Mouse (Mus musculus): ENCODE data around the gene Mylk. TPM values are rescaled to one million over a fixed set of nuclear protein-coding genes. Genes with fewer than 3 reads are reported as not detected.

The Mylk gene
- total RNA-seq, 2 experiments from 2014 or later, result 34.0 to 36.3 TPM

DNA sequence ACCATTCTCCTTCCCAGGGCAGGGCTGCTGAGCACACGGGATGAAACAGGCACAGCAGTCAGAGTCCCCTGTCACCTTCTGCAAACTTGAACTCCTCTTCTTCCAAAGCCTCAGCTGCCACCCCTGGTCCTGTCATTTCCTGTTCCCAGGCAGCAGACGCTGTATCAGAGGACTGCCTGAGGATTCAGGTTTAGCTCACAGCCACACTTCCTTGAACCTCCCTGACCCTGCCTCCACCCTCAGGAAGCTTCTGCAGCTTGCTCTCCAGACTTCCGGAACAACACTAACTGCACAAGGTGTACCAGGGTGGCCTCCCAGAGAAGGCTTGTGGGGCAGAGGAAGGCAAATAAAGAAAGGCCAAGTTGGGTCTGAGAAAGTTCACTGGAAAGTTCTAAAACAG lies 102.6 kb downstream of the Mylk start:
- DNase-seq, result peak in 1 of 2 experiments; percentile 29

DNA sequence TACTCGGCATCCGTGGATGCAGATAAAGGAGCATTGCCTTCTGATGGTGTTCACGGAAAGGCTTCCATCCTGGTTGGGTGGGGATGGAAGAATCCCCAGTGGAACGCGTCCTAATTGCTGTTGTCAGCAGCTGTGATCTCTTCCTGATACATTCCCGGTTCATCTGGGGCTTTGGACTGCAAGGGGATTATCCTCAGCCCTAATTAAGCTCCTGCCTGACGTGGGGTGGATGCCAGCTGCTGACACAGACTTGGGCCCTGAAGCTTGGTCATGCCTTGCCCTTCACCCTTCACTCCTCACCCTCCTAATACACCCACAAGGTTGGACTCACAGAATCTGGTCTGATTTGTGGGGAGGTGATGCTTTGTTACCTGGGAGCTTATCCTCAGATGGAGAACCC lies 109.1 kb downstream of the Mylk start:
- DNase-seq, result no peak

DNA sequence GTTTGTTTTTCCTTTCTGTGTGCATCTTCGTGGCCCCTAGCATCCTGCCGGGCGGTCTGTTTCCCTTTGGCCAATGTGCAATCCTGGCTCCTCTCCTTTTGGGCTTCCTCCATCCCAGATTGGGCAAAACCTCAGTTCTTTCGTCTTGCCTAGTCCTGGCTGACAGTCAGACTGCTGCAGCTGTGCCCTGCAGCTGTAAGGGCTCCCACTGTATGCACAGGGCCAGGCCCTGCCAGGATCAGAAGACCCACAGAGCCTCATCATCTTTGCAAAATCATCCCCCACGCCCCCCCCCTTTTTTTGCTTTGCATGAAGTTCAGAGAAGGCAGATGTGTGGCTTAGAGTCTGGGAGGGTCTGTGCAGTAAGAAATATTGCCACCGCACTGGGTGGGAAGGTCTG lies 110.1 kb downstream of the Mylk start:
- DNase-seq, result no peak

DNA sequence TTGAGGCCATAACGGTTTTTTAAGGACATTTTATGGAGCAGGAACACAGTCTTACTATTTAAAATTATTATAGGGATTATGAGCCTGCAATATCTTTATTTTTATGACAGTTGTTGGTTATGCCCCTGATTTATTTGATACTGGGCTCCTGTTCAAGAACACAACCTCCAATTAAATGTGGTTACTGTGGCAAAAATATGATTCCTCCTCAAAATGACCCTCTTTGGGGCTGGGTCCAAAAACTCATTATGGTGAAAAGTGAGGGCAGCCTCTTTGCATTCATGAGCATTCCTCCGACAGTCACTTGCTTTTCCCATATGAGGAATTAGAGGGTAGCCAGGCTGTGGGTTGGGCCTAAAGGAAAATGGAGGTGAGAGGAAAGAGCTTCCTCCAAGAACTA lies 110.7 kb downstream of the Mylk start:
- no peak for DNase-seq

DNA sequence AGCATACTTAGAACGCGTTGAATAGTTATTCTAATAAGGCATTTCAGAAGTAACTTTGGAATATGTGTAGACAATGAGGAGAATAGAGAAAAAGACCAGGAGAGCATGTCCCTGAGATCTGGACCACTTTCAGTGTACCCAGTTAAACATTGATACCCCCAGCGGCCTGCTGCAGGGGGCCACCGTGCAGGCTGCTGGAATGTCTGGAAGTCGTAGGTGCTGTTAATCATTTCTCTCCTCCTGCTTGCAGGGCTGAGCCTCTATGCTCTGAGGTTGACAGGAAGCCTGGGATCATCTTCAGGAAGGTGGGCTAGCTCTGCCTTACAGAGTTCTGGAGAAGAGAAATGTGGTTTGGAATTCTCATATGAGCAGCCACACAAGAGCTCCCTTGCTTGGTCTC lies 112.6 kb downstream of the Mylk start:
- no peak for DNase-seq

DNA sequence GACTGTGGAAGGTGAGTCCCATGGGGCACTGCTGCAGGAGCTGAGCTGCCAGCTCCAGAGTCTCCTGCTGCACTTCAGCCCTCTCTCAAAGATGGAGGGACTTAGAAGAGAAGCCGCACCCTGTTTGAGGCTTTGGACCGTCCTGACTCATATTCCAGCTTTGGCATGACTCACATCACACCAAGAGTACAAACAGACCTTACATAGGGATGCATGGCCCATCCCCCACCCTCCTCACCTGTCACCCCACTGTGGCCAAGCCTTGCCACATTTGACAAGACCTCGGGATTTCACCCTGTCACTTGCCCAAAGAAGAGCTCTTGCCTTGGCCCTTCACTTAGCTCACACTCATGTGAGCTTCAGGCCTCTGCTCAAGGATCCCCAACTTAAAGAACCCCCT lies 115.8 kb downstream of the Mylk start:
- DNase-seq, result no peak

DNA sequence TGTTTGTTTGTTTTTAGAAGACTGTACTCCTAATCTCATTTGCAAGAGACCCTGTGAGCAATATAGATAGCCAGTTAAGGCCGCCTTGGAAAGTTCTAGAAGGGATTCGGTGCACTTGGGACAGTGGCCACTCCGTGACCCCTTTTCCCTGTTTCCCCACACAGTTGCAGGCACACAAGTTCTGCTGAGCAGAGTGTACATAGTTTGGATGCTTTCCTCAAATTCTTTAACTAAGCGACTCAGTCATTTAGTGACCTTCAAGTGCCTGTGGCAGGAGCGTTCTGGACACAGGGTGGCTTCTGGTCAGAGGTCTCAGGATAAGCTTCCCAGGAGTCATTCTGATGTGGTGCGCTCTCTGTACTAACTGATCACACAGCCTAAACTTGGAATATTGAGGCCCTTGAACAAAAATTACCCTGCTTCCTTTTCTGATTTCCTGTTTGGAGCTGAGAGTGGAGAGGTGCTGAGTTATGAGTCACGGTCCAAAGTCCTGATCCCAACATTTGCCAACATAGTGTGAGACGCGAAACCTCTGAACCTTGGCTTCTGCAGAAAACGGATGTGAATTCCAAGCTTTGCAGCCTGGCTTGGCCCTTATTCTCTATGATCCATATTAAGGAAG lies 116.8 kb downstream of the Mylk start:
- DNase-seq, result peak in 1 of 2 experiments; percentile 17

DNA sequence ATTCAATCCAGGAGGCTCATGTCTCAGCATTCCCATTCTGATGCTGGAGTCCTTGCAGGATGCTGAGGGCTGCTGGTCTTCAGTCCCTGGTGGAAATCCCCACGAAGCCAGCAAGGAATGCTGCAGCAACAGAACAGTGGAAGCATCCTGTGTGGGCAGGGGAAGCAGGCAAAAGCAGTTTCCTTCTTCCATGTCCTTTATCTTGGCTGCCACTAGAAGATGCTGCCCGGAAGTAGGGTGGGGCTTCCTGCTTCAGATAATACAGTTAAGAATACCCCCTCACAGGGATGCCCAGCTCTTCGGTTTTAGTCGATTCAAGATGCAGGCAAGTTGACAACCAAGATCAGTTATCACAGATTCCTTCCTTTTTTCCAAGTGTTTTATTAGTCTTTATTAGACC lies 120.4 kb downstream of the Mylk start:
- DNase-seq, result no peak

DNA sequence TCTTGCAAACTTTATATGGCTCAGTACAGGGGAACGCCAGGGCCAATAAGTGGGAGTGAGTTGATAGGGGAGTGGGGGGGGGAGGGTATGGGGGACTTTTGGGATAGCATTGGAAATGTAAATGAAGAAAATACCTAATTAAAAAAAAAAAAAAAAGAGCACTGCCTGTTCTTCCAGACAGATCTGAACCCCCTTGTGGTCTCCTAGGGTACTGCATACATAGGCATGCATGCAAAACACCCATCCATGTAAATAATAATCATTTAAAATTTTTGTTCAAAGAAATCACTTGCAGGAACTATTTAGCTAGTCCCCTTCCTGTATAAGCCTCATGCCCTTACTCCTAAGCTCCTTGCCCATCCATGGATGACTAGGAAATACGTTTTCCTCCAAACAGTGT lies 122.2 kb downstream of the Mylk start:
- no peak for DNase-seq

DNA sequence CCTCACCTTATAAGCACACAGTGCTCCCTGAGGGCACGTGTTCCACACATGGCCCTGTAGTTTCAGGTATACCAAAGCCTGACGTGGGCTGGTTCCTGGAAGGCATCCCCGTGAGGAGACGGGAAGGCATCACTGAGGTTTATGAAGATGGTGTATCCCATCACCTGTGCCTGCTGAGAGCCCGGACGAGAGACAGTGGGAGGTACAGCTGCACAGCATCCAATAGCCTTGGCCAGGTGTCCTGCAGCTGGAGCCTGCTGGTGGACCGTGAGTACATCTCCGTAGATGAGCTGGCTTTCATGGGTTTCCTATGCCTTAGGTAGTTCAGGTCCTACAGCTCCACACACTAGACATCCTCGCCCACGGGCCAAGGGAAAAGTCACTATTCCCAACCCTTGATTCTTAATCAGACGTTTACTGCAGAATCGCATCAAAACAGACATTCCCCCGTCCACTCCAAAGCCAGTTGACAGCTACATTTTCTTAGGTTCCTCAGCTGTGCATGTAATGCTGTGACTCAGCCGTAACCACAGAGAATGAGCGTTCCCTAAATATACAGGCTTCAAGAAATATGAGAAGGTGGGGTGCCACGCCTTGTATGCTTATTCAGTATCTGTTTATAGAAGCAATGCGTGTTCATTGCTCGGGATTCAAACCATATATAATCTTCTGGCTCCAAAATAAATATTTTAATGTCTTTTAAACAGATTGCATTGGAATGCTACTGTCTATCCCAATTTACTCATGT lies 135.2 kb downstream of the Mylk start:
- no peak for DNase-seq

DNA sequence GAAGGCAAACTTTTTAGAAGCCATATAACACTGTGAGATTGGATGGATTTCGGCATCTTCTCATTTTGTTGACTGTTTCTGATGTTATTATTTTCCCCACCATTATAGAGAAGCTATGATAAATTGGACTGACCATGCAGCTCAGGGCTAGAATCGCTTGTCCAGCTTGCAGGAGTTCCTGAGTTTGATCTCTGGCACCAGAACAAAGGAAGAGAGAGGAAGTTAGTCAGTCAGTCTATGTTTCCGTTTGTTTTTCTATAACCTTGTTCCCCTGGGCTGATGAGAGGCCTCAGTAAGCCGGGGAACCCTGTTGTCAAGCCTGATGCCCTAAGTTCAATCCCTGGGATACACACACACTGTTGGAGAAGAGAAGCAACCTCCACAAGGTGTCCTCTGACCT lies 135.8 kb downstream of the Mylk start:
- DNase-seq, result no peak

DNA sequence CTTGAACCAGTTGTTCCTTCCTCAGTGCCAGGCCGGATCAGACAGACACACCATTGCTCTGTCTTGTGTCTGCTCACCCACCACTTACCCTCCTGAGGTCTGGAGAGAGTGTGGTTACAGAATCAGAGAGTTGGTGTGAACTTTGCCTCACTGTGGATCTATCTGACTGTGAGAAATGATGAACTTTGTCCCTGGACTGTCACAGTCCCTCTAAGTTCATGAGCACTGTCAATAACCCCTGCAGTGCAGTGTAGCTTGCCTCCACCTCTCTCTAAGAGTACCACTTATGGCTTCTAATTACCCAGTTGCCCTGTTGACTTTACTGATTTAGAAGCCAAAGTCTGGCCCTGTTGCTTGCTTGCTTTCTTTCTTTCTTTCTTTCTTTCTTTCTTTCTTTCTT lies 142.0 kb downstream of the Mylk start:
- DNase-seq, result no peak

DNA sequence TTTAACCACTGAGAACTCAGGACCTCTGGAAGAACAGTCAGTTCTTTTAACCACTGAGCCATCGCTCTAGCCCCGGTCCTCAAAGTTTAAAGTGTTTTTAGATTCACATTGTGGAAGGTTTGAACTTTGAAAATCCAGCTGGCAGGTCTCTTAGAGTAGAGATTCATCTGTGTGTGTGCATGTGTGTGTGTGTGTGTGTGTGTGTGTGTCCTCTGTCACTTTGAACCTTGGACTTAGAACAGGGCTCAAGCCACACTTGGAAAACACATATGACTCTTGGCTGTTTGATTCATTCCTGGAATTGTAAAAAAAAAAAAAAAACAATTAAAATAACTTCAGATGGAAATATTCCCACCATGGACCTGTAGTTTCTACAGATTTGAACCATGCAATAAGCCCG lies 149.0 kb downstream of the Mylk start:
- no peak for DNase-seq

DNA sequence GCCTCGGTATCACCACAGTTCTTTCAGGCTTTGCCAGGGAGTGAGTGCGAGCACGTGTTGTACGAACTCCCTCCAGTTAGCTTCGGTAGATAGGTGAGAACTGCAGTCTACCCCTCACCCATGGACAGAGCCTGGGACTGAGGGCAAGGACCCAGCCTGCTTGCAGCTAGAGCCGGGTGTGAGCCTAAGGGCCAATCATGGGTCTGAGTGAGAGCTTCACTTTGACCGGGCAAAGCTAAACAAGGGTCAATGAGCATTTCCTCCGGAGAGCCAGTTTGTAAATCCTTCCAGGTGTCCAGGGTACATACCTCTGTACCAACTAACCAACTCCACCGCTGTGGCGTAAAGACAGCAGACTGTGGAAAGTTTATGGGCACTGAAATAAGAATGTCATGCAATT lies 150.9 kb downstream of the Mylk start:
- DNase-seq, result no peak

DNA sequence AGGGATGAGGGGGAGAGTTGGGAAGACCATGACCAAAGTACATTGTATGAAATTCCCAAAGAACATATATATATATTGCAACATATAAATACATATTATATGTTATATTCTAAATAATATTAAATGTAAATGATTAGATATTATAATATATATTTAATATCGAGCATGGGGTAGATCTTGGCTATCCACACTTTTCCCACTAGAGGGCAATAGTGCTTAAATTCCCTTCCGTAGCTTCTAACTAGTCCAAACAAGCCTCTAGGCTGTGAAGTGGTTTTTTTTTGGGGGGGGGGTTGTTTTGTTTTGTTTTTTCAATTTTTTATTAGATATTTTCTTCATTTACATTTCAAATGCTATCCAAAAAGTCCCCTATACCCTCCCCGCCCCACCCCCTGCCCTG lies 152.0 kb downstream of the Mylk start:
- DNase-seq, result no peak

DNA sequence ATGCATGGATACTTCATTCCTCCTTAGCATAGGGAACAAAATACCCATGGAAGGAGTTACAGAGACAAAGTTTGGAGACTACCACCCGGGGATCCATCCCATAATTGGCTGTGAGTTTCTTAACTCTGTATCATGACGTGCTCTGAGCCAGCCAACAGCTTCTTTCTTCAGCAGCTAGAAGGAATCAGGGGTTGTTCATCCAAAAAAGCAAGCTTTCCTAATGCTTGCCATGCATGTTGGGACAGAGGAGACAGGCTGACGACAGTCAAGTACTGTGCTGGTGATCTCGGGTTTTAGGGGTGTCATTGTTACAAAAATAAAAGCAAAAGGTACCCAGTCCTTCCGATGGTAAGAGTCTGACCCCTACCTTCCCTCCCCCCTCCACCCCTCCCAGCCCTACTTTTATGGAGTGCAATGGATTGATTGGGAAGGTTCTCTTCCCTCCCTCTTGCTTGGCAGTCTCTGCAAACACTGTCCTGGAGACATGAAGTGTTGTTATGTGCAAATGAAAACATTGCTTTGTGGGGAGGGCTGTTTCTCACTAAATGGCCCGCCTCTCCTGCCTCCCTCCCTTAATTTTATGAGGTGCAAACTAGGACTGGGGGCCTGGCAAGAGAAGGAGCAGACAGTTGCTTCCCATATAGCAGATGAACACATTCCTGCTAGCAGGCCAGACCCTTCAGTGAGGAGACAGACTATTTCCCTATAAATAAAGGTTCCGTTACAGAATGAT lies 153.2 kb downstream of the Mylk start:
- DNase-seq, result no peak

DNA sequence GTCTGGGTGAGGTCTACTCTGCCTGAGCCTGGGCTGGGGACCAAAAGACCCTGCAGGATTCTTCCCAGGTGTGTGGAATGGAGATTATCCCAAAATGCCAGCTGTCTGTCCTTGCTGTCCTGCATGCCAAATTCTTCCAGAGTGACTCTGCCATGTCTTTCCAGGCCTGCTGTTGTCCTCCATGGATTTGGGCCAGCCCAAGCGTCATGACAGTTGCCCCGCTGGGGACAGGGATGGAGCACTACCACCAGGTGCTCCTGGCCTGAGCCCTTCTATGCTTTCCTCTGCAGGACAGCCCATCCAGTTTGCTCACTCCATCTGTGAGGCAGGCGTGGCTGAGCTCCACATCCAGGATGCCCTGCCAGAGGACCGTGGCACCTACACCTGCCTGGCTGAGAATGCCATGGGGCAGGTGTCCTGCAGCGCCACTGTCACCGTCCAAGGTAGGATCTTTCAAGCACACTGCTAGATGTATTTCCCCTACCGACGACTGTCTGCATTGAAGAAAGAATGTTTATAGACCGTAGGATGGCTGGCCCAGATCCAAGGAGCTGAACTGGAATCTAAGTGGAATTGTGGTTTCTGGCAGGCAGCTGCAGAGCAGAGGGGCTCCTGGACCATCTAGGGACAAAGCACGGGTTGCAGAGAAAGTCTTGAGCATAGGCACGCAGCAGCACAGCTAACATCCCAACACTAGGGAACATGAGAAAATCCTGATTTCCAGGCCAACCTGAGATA lies 154.2 kb downstream of the Mylk start:
- no peak for DNase-seq

DNA sequence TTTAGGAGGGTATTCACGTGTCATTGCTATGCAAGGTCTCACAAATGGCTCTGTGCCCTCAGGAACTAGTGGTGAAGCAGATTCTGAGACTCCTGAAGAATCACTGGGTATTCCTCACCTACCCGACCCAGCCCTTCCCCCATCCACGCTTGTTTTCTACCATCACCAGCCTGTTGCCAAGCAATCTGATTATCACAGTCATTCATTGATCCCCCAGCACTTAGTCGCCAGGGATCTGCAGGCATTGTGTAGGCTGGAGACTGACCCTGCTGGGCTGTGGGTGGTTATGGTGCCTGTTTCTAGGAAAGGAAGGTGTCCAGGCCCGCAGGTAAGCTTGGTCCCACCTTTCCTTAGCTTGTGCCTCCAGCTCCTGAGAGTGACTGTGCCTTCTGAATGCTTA lies 155.0 kb downstream of the Mylk start:
- no peak for DNase-seq

DNA sequence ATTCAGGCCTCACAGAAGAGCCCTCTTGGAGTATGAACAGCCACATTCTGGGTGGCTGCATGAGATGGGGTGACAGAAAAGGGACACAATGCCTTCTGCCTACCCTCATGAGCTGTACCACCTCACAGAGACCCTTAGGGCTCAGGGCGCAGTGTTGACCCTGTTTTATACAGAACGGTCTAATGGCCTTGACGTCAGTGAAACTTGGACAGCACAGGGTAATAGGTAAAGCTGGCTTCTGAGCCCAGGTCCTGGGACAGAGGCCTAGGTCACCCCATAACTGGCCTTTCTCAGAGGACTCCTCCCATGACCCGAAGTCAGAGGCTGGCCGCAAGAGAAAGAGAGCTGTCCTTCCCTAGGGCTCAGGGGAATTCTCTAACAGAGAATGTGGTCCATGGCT lies 155.5 kb downstream of the Mylk start:
- DNase-seq, result no peak

DNA sequence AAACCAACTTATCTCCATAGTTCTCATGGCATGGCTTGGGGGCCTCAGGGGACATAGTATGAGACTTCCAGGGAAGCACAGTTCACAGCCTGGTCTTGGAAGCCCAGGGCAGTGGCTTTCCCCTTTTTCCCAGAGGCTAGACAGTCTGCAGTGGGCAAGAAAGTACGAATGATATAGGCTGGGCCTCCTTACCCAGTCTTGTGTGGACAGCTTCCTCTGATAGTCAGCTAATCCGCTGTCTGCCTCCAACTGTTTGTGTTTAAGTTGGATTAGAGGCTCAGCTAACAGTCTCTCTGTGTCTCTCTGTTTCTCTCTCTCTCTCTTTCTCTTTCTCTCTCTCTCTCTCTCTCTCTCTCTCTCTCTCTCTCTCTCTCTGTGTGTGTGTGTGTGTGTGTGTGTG lies 156.0 kb downstream of the Mylk start:
- no peak for DNase-seq

DNA sequence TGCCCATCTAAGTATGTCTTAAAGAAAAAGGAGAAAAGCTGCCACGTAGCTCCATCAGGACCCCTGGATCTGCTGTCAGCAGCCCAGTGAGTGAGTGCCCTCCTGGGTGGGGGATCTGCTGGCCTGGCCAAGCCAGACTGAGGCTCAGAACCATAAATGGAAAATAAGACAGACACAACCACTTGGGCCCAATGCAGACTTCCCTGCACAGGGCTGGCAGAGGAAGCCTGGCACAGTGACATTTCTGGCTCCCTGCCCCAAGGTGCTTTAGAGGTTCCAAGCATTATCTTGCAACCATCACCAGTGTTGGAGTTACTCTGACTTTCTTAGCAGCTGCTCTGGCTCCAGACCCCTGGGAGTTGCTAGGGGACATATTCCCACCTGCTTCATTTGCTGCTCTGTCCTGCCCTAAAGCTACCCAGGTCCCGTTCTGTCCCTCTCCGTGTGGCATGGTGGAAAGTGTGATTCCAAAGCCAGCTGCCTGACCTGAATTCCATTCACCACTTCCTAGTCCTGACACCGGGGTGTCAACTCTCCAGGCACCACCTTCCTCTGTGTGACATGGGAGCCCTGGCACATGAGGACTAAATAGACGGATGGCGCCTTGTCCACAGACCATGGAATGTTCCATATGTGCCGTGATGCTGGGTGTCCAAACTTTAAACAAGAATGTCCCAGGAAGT lies 156.7 kb downstream of the Mylk start:
- peak; percentile 35 to 44 for DNase-seq

DNA sequence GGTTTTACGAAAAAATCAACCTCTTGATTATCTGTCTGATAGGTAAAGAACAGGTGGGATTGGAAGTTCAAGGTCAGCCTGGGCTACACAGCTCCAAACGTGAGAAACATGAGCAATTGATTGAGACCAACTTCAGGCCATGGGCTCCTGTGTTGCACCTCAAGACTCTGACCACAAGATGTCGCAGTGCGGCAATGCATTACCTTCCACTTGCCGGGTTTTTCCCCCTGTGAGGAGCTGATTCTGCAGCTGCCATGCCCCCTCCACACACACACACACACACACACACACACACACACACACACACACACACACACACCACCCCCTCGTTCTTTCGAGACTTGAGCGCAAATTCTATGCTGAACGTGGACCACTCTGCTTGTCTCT lies 157.3 kb downstream of the Mylk start:
- DNase-seq, result peak; percentile 75 to 90
